ENCODE assay signal across 22 mouse cellular contexts in the genomic region with DNA sequence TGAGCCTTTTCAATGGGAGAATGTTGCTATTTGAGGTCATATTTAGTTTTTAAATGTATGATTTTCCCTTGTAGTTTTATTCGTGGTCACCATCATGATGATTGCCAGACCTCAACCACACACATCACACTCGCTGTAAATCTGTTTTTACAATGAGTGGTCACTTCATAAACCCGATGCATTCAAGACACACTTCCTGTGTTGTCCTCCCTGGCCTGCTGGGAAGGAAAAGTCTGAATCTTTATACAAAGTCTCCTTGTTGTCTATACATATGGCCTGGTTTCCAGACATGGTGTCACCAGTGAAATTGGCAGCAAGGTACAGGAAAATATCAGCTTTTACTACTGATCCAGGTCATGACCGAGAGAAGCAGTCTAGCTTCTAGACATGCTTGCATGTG.
DNase-seq lines count a peak whose midpoint lies in the region; ATAC-seq and TF ChIP-seq lines count a peak whose summit lies in the region.
"Had no signal": no experiment of that assay in that cellular context is flagged by ENCODE, and none has a peak within 500 bp of the region (broad histone marks: within the 10 kb centered on the region; RNA-seq: fewer than 3 reads in every experiment).

No protein-coding gene starts in this region.

- no peak for DNase-seq in heart, adult 11 months
- peak; percentile 54 for DNase-seq in forelimb bud, embryonic 11.5 days (ENCODE audit: low read depth, low spot score)
- DNase-seq in limb, embryonic 14.5 days (ENCODE audit: low spot score): peak; percentile 18
- no peak for DNase-seq in lung, adult 18-20 months
- no peak for DNase-seq in urinary bladder, postnatal 25 days (ENCODE audit: low spot score)
- DNase-seq: adrenal gland, adult 8-10 months; adrenal gland, postnatal 25 days; cerebellum, adult 11-12 months; cerebellum, adult 8-10 months; cerebellum, postnatal 10 days; cerebellum, postnatal 36 days; embryo, embryonic 11 days; forebrain, postnatal 0 days; gastrocnemius, postnatal 25 days; heart, adult 2 months had no signal

- no peak overlapping the region for H3K9ac ChIP-seq in heart, embryonic 13.5 days
- H3K9ac ChIP-seq in limb, embryonic 14.5 days (ENCODE audit: low read depth, low read length, severe bottlenecking): no peak overlapping the region
- H3K9ac ChIP-seq: embryonic facial prominence, embryonic 15.5 days; forebrain, postnatal 0 days; hindbrain, embryonic 12.5 days; hindbrain, embryonic 15.5 days had no signal

- 0 out of 2 replicates have a peak overlapping the region, but pooled peaks have one; percentile 8 for H3K27ac ChIP-seq in heart, embryonic 13.5 days (replicated peaks)
- 0 out of 2 replicates have a peak overlapping the region, but pooled peaks have one; percentile 13 for H3K27ac ChIP-seq in limb, embryonic 14.5 days (replicated peaks; ENCODE audit: low read depth, low read length)
- H3K27ac ChIP-seq: embryonic facial prominence, embryonic 15.5 days; heart, adult 2 months; heart, embryonic 10.5 days; hindbrain, embryonic 12.5 days; hindbrain, embryonic 15.5 days had no signal

- H3K36me3 ChIP-seq in heart, embryonic 13.5 days: no peaks in the 10 kb centered on the region
- H3K36me3 ChIP-seq in limb, embryonic 14.5 days (ENCODE audit: control insufficient read depth, insufficient read depth, low read length): no peaks in the 10 kb centered on the region
- H3K36me3 ChIP-seq: embryonic facial prominence, embryonic 15.5 days; heart, embryonic 10.5 days; hindbrain, embryonic 12.5 days; hindbrain, embryonic 15.5 days had no signal

- no peak for ATAC-seq in heart, embryonic 13.5 days (ENCODE audit: extremely low read depth, insufficient number of reproducible peaks, low FRiP score, low TSS enrichment)
- peak; percentile 50; the same call in 1 of the 2 replicates for ATAC-seq in limb, embryonic 14.5 days (ENCODE audit: low FRiP score, low read depth)
- ATAC-seq: CD4-positive, CD25-positive, alpha-beta regulatory T cell, adult 4 months; forebrain, embryonic 14.5 days; forebrain, postnatal 0 days had no signal

- no peak overlapping the region for H3K4me3 ChIP-seq in heart, embryonic 13.5 days
- no peak overlapping the region for H3K4me3 ChIP-seq in limb, embryonic 14.5 days (replicated peaks; ENCODE audit: low read length)
- H3K4me3 ChIP-seq: embryonic facial prominence, embryonic 15.5 days; heart, adult 2 months; heart, embryonic 10.5 days; hindbrain, embryonic 12.5 days; hindbrain, embryonic 15.5 days had no signal

- no peak overlapping the region for H3K4me2 ChIP-seq in heart, embryonic 13.5 days
- H3K4me2 ChIP-seq in limb, embryonic 14.5 days (replicated peaks; ENCODE audit: low read depth, low read length, severe bottlenecking): no peak overlapping the region
- H3K4me2 ChIP-seq: embryonic facial prominence, embryonic 15.5 days; hindbrain, embryonic 12.5 days; hindbrain, embryonic 15.5 days had no signal

- no peak for TF ChIP-seq POLR2A in limb, embryonic 14.5 days (IDR thresholded peaks at IDR 0.05; ENCODE audit: borderline replicate concordance, extremely low read depth, insufficient read depth, insufficient read length)

- H3K9me3 ChIP-seq in heart, embryonic 13.5 days: no peaks in the 10 kb centered on the region
- no peaks in the 10 kb centered on the region for H3K9me3 ChIP-seq in limb, embryonic 14.5 days (ENCODE audit: control insufficient read depth, low read length)
- H3K9me3 ChIP-seq: embryonic facial prominence, embryonic 15.5 days; heart, embryonic 10.5 days; hindbrain, embryonic 12.5 days; hindbrain, embryonic 15.5 days had no signal

- 0 out of 2 replicates have a peak, but pooled peaks cover 5% of the 10 kb centered on the region for H3K4me1 ChIP-seq in heart, embryonic 13.5 days
- peaks cover 4% of the 10 kb centered on the region; the same call in 1 of the 2 replicates for H3K4me1 ChIP-seq in limb, embryonic 14.5 days (ENCODE audit: control insufficient read depth, insufficient read depth, low read length)
- H3K4me1 ChIP-seq: heart, embryonic 10.5 days; hindbrain, embryonic 12.5 days; hindbrain, embryonic 15.5 days had no signal

- no peaks in the 10 kb centered on the region for H3K27me3 ChIP-seq in heart, embryonic 13.5 days (replicated peaks)
- H3K27me3 ChIP-seq in limb, embryonic 14.5 days (ENCODE audit: control insufficient read depth, insufficient read depth, low read length): no peaks in the 10 kb centered on the region
- H3K27me3 ChIP-seq: embryonic facial prominence, embryonic 15.5 days; hindbrain, embryonic 12.5 days; hindbrain, embryonic 15.5 days had no signal

- 60% methylated on average over 4 of the region's 4 CpGs for WGBS in heart, embryonic 13.5 days
- 26% methylated on average over 4 of the region's 4 CpGs for WGBS in limb, embryonic 14.5 days

Comparison
In these comparisons a context has a peak if more than half of its experiments do, and no peak if none do; other contexts are left out.
1. DNase-seq: peak in forelimb bud, embryonic 11.5 days (single experiment) and limb, embryonic 14.5 days (single experiment); none in heart, adult 11 months (single experiment), lung, adult 18-20 months (0 of 2) and urinary bladder, postnatal 25 days (single experiment).